Mouse (Mus musculus) limb, embryonic 10.5 days (tissue): ENCODE measurements around the gene Marveld2. TPM values are rescaled to one million over a fixed set of nuclear protein-coding genes. Genes with fewer than 3 reads are reported as not detected.

ENCODE experiments used
- DNase-seq: peaks from one replicate; pipeline ENCODE4 v3.0.0-alpha.2; 2017; ENCODE audit warnings: low spot score
- H3K27ac ChIP-seq: fragments of 300-500 bp; sonication (generic); 2 replicates; pipeline ENCODE4 v1.5.1; 2016; ENCODE audit warnings: mild to moderate bottlenecking
- H3K27me3 ChIP-seq: fragments of 300-500 bp; sonication (generic); 2 replicates; pipeline ENCODE4 v1.6.1; 2016; ENCODE audit warnings: low read depth, mild to moderate bottlenecking; ENCODE audit not compliant: poor library complexity, severe bottlenecking
- H3K36me3 ChIP-seq: fragments of 300-500 bp; sonication (generic); 2 replicates; pipeline ENCODE4 v1.6.1; 2016; ENCODE audit warnings: mild to moderate bottlenecking, moderate library complexity
- H3K4me1 ChIP-seq: fragments of 300-500 bp; sonication (generic); 2 replicates; pipeline ENCODE4 v1.6.1; 2016
- H3K4me3 ChIP-seq: fragments of 300-500 bp; sonication (generic); 2 replicates; pipeline ENCODE4 v1.5.1; 2016; ENCODE audit warnings: mild to moderate bottlenecking, moderate library complexity
- H3K9me3 ChIP-seq: fragments of 300-500 bp; sonication (generic); replicated peaks from 2 replicates; pipeline ENCODE4 v1.6.1; 2016; ENCODE audit warnings: mild to moderate bottlenecking
- WGBS: fragments of 180-500 bp; shearing (Covaris S2); methylation state at CpG from one replicate; pipeline ENCODE4 v1.1.7; 2016; 5-methylcytosine and 5-hydroxymethylcytosine counted together
- polyA plus RNA-seq: library from polyadenylated mRNA; unstranded; fragments of >200 nt; fragmentation: Nextera tagmentation; extraction: Ambion mirVana; gene quantifications from 2 replicates; pipeline ENCODE4 v1.2.1, GENCODE M21; 2016

Gene Marveld2
- polyA plus RNA-seq, result 3.0 and 3.5 TPM in 2 replicates

- DNase-seq, result peak; percentile 59
- Histone ChIP-seq H3K4me1 (peaks cover 8% of the 10 kb centered on the region), H3K4me3 (peak within 1 kb of the TSS; percentile 72), H3K9me3 (no peaks in the 10 kb centered on the region), H3K36me3 (peaks cover 44% of the 10 kb centered on the region), H3K27ac (peak within 1 kb of the TSS; percentile 58), H3K27me3 (peaks cover 32% of the 10 kb centered on the region)
- 2% methylated on average over 76 of the region's 77 CpGs for WGBS
Observed at GRCm38 (mm10) chr13:100616181-100617087, at the start of gene Marveld2. TSS of gene Marveld2 (minus strand) at chr13:100616971.

- Histone ChIP-seq H3K4me3 (no peak overlapping the region), H3K36me3 (peaks cover 60% of the 10 kb centered on the region), H3K27me3 (no peaks in the 10 kb centered on the region), H3K27ac (no peak overlapping the region), H3K9me3 (no peaks in the 10 kb centered on the region), H3K4me1 (no peaks in the 10 kb centered on the region)
- DNase-seq, result peak; percentile 74
- WGBS, result 49% methylated on average over 4 of the region's 4 CpGs
Observed at GRCm38 (mm10) chr13:100659864-100660456, 43.2 kb upstream of the Marveld2 start.

GRCm38 (mm10) chr13:100658091-100658490, 41.3 kb upstream of the Marveld2 start:
- DNase-seq, result no peak
- 95% methylated on average over 5 of the region's 5 CpGs for WGBS
- no peak overlapping the region for H3K4me3 ChIP-seq
- H3K27me3 ChIP-seq, result no peaks in the 10 kb centered on the region
- H3K27ac ChIP-seq, result no peak overlapping the region
- H3K4me1 ChIP-seq, result no peaks in the 10 kb centered on the region
- H3K9me3 ChIP-seq, result no peaks in the 10 kb centered on the region
- peaks cover 54% of the 10 kb centered on the region for H3K36me3 ChIP-seq

- DNase-seq, result no peak
- under 1% methylated on average over 51 of the region's 63 CpGs for WGBS
Observed at GRCm38 (mm10) chr13:100651439-100652186, 34.8 kb upstream of the Marveld2 start, which contains the start of gene Taf9. TSS of gene Taf9 (plus strand) at chr13:100651579.

GRCm38 (mm10) chr13:100650550-100651438, 34.0 kb upstream of the Marveld2 start, which contains the start of the genes Ak6 and Rad17:
TSS of gene Ak6 (plus strand) at chr13:100650979.
TSS of gene Rad17 (minus strand) at chr13:100651051.
- WGBS, result under 1% methylated on average over 73 of the region's 73 CpGs
- Histone ChIP-seq H3K9me3 (no peaks in the 10 kb centered on the region), H3K4me1 (peaks cover 11% of the 10 kb centered on the region), H3K4me3 (peak within 1 kb of the TSS; percentile 95), H3K36me3 (peaks cover 43% of the 10 kb centered on the region), H3K27ac (peak within 1 kb of the TSS; percentile 99), H3K27me3 (no peaks in the 10 kb centered on the region)
- peak; percentile 95 for DNase-seq

More at GRCm38 (mm10) chr13:100651439-100652186, 34.8 kb upstream of the Marveld2 start, which contains the start of gene Taf9:
- peaks cover 11% of the 10 kb centered on the region for H3K4me1 ChIP-seq
- H3K4me3 ChIP-seq, result peak within 1 kb of the TSS; percentile 95
- H3K9me3 ChIP-seq, result no peaks in the 10 kb centered on the region
- H3K27me3 ChIP-seq, result no peaks in the 10 kb centered on the region
- H3K36me3 ChIP-seq, result peaks cover 41% of the 10 kb centered on the region
- peak within 1 kb of the TSS; percentile 99 for H3K27ac ChIP-seq

GRCm38 (mm10) chr13:100648223-100648622, 31.5 kb upstream of the Marveld2 start:
- Histone ChIP-seq H3K4me3 (no peak overlapping the region), H3K36me3 (peaks cover 51% of the 10 kb centered on the region)
- 94% methylated on average over 8 of the region's 8 CpGs for WGBS

GRCm38 (mm10) chr13:100642471-100643209, 25.9 kb upstream of the Marveld2 start:
- no peaks in the 10 kb centered on the region for H3K4me1 ChIP-seq
- H3K9me3 ChIP-seq, result no peaks in the 10 kb centered on the region
- H3K36me3 ChIP-seq, result peaks cover 97% of the 10 kb centered on the region
- 93% methylated on average over 4 of the region's 4 CpGs for WGBS
- no peak overlapping the region for H3K27ac ChIP-seq
- DNase-seq, result no peak
- H3K27me3 ChIP-seq, result no peaks in the 10 kb centered on the region
- no peak overlapping the region for H3K4me3 ChIP-seq

More at GRCm38 (mm10) chr13:100648223-100648622, 31.5 kb upstream of the Marveld2 start:
- Histone ChIP-seq H3K27ac (no peak overlapping the region), H3K4me1 (peaks cover 11% of the 10 kb centered on the region), H3K9me3 (no peaks in the 10 kb centered on the region), H3K27me3 (no peaks in the 10 kb centered on the region)
- no peak for DNase-seq

- 97% methylated on average over 3 of the region's 3 CpGs for WGBS
- H3K27ac ChIP-seq, result no peak overlapping the region
Observed at GRCm38 (mm10) chr13:100634106-100634691, 17.4 kb upstream of the Marveld2 start.

GRCm38 (mm10) chr13:100622241-100622640, 5.5 kb upstream of the Marveld2 start:
- Histone ChIP-seq H3K36me3 (peaks cover 92% of the 10 kb centered on the region), H3K4me3 (no peak overlapping the region), H3K27me3 (peaks cover 8% of the 10 kb centered on the region), H3K4me1 (no peaks in the 10 kb centered on the region), H3K27ac (no peak overlapping the region), H3K9me3 (no peaks in the 10 kb centered on the region)
- 89% methylated on average over 4 of the region's 4 CpGs for WGBS
- DNase-seq, result no peak

More at GRCm38 (mm10) chr13:100634106-100634691, 17.4 kb upstream of the Marveld2 start:
- H3K4me1 ChIP-seq, result no peaks in the 10 kb centered on the region
- H3K27me3 ChIP-seq, result no peaks in the 10 kb centered on the region
- no peak for DNase-seq
- H3K4me3 ChIP-seq, result no peak overlapping the region
- H3K9me3 ChIP-seq, result no peaks in the 10 kb centered on the region
- peaks cover 95% of the 10 kb centered on the region for H3K36me3 ChIP-seq

GRCm38 (mm10) chr13:100617583-100617982, 812 bp upstream of the Marveld2 start:
- no peak for DNase-seq
- WGBS, result 83% methylated on average over 13 of the region's 13 CpGs
- no peak overlapping the region for H3K27ac ChIP-seq
- H3K27me3 ChIP-seq, result peaks cover 32% of the 10 kb centered on the region
- peaks cover 8% of the 10 kb centered on the region for H3K4me1 ChIP-seq
- peaks cover 53% of the 10 kb centered on the region for H3K36me3 ChIP-seq
- no peak overlapping the region for H3K4me3 ChIP-seq
- no peaks in the 10 kb centered on the region for H3K9me3 ChIP-seq

- H3K4me3 ChIP-seq, result no peak overlapping the region
- H3K9me3 ChIP-seq, result no peaks in the 10 kb centered on the region
- peaks cover 8% of the 10 kb centered on the region for H3K4me1 ChIP-seq
- H3K27ac ChIP-seq, result no peak overlapping the region
- peaks cover 13% of the 10 kb centered on the region for H3K36me3 ChIP-seq
- H3K27me3 ChIP-seq, result peaks cover 31% of the 10 kb centered on the region
- no peak for DNase-seq
- 55% methylated on average over 2 of the region's 2 CpGs for WGBS
Observed at GRCm38 (mm10) chr13:100612903-100613302, 3.9 kb downstream of the Marveld2 start.
